Mouse (Mus musculus) B cell, adult 2 months (primary cell): ENCODE results near the gene Olfr389.

Experiments used
- DNase-seq, 2 experiments: peaks; one replicate each; pipeline ENCODE4 v3.0.0; 2022

Gene Olfr389

GRCm38 (mm10) chr11:73780613-73781012 lies at the start of gene Olfr389:
Gene Olfr389, minus strand, starts transcription at chr11:73780713.
- no peak for DNase-seq

- no peak for DNase-seq
Measured at GRCm38 (mm10) chr11:73816949-73817348, 36.4 kb upstream of the Olfr389 start, which contains the start of gene Olfr392. Gene Olfr392, minus strand, starts transcription at chr11:73817049.

GRCm38 (mm10) chr11:73802952-73803351 lies 22.4 kb upstream of the Olfr389 start, which contains the start of gene Olfr391-ps:
Gene Olfr391-ps, minus strand, starts transcription at chr11:73803052.
- DNase-seq: no peak

- DNase-seq: no peak
Measured at GRCm38 (mm10) chr11:73782664-73783063, 2.2 kb upstream of the Olfr389 start, which contains the start of gene Olfr390. Gene Olfr390, plus strand, starts transcription at chr11:73782964.

GRCm38 (mm10) chr11:73759115-73759514 lies 21.4 kb downstream of the Olfr389 start:
- DNase-seq: no peak
